Mouse (Mus musculus) adrenal gland, postnatal 25 days (tissue): ENCODE measurements around the gene Luzp2. TPM values are rescaled to one million over a fixed set of nuclear protein-coding genes. Genes with fewer than 3 reads are reported as not detected.
A peak's percentile ranks its signal among the peaks of the same experiment; 100 is the strongest.

Experiments used
- DNase-seq: peaks from one replicate; pipeline ENCODE4 v3.0.0; 2021; ENCODE audit warnings: mixed read lengths
- long read RNA-seq: library from polyadenylated mRNA; stranded (forward); transcript quantifications from one replicate; pipeline ENCODE4 v2.0.0, GENCODE M21; 2021
- total RNA-seq: library from RNA; stranded (reverse); gene quantifications from 2 replicates; pipeline ENCODE4 v1.2.3, GENCODE M21; 2021

Gene Luzp2
- total RNA-seq = 0.61 and 0.67 TPM in 2 replicates
- long read RNA-seq = 0 reads

DNA sequence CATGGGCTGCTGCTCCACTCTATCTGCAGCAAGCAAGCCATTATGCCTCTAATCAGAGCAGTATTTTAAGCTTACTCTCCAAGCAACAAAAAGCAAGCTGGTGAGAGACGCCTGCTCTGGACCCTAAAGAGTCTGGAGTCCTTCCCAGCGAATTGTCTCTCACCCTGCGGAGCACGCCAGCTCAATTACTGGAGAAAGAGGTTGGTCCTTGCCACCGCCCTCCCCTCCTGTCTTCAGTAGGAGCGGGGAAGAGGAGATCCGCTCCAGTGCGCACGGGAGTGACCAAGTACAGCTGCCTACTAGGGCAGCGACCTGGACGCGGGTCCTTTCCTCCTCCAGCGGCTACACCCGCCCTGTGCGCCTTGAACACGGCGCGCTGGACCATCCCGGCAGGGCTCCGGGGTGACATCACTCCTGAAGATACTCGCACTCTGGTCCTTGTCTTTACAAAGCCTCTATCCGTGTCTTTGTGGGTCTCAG is at the start of gene Luzp2:
Luzp2 (plus strand) TSS at position 127 of the 480 bp plus-strand sequence.
- DNase-seq = peak; percentile 2

DNA sequence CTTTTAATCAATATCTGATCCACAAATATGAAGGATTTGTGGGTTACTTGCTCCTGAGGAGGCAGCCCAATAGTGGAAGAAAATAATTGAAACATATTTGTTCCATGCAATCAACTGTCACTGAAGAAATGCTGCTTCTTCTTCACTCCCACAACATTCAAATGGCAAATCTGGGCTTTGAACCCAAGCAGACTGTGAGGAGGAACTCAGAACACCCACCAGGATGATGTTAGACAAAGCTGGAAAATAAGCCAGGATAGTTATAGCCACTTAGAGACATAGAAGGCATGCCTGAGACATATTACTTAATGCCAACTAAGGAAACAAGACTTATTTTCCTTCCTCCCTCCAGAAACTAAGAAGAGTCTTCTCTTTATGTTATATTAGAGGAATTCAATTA is 47.8 kb upstream of the Luzp2 start:
- no peak for DNase-seq

DNA sequence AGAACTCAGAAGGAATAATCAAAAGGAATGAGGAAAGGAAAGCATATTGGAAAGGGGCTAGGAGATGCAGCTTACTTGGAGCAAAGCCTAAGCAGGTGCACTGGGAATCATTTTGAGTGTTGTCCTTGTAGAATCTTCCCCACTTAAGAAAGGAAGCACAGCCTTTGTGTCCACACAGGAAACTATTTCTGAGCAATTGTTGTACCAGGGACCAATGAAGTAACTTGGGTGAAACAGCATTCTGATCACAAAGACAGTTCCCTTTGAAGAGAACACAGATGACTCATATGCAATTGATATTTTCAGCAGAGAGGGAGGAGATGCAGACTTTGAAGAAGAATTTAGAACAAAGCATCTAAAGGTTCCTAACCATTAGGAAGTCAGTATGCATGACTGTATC is 16.7 kb upstream of the Luzp2 start:
- no peak for DNase-seq

DNA sequence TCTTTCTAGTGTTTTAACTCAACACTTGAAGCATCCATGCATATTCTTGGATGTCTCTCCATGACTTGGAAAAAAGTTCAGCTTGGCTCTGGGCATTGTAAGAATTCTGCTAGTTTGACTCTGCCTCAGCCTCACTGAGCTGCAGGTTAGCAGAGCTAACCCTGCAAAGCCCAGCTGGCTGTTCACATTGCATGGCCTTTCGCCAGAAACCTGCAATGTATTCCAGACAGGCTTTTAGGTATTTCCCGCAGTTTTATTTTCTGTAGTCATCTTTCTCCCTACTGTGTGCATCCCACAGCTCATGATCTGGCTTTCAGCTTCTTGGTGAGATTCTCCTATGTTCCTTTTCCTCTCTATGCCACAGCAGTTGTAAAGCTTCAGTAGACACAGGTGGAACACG is 6.5 kb upstream of the Luzp2 start:
- no peak for DNase-seq

DNA sequence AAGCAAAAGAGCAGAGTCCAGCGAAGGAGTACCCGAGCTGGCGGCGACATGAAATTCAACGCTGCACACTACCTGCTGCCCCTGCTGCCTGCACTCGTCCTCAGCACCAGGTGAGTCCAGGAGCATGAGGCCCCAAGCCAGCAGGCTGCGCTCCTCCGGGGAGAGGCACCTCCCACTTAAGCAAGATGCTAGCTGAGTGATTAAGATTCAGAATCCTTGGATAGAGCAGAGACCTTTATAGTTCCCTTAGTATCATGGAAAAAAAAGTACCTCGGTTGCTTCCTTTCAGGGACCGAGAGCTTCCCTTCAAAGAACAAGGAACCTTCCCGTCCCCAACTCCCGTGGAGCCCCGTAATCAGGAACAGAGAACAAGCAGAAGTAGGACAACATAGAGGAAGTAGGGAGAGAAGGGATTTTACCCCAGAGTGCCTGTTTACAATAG is 634 bp downstream of the Luzp2 start:
- DNase-seq = no peak

DNA sequence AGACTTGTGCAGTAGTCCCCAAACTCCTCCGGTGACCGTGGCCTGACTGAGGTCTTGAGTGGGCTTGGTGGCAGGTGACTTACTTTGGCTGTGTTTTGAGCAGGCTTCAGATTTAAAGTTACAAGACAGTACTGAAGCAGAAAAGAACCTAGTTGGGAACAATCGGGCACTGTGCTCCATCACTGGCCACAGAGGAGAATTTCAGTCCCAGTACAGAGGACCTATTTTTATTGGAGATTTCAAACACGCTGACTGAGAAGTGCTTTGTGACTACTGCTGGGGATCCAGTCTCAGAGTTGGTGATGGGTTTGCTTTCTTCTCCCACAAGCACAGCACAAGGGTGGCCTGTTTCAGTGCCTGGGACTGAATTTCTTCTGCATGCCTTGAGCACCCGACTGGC is 1.1 kb downstream of the Luzp2 start:
- DNase-seq = no peak

DNA sequence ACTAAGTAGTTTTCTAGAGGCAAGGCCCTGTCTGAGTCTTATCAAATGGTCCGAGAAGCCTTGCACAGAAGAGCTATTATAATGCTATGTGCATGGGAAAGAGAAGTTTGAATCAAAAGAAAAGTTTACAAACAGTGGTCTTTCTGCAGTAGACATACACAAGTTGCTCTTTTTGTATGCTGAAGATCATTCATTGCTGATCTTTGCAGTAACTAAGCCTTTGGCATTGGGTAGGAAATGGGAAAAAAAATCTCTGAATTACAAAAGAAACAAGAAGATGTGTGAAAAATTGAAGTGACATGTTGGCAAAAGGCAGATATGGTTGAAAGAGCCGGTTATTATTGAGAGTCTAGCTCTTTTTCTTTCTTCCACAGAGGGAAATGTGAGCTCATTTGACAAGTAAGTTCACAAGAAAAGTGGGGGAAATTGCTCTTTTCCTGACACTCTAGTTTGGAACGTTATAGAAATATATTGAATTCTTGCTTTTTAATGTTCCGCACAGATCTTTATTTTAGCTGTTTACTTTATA is 7.6 kb downstream of the Luzp2 start:
- DNase-seq = no peak

DNA sequence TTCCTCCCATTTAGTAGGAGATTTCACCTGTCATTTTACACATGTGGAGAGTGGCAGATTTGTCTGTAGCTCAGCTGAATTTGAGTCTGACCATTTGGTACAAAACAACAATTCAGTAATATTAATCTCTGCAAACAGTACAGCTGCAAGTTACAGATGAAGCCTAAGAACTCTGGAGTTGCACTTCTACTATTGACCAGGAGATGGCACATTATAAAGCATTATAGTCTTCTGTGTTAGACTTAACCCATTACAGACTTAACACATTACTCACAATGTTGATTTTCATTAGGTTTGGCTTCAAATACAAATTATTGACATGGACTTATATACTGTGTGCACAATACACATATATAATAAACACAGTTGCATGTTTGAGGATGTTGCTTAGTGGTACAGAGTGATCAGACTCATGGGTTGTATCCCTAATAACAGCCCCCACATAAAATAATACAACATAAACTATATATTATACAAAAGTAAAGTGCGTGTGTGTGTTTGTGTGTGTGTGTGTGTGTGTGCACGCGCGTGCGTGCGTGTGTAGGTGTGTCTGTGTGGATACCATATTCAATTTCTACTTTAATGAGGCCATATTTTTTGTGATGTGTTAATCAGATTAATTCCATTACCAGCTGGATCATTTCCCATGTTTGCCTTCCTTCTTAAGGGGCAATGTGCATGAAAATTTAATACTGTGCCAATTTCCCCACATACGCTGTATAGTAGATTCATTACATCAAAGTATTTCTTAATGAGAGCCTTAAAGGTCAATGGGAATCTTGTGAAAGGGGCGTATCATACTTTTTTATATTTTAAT is 10.8 kb downstream of the Luzp2 start:
- no peak for DNase-seq

DNA sequence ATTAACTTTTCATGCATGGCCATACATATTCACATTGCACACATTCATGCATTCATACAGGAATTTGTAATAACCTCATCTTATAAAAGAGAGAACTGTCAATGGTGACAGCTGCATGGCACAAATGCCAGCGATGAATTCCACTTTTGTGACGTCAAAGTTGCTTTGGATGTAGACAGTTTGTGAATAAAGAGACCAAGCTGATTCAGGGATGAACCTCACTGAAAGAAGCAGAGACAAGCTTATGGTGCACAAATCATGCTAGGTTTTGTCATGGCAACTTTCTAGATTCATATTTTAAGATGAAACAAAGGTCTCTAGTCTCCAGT is 11.4 kb downstream of the Luzp2 start:
- no peak for DNase-seq

DNA sequence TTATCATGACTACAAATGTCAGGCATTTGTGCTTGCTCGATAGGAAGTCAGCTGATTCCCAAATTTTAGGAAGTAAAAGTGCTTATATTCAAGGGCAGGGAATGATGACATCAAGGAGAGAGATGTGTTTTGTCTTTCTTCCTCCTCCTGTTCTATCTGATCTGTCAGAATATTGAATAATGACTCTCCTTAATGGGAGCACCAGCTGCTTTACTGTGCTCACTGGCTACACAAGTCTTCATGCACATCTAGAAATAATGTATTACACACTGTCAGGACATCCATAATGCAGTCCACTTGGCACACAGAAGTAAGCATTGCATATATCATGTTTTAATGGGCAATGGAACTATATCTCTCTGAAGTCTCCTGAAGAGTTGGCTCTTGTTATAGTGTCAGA is 17.6 kb downstream of the Luzp2 start:
- no peak for DNase-seq

DNA sequence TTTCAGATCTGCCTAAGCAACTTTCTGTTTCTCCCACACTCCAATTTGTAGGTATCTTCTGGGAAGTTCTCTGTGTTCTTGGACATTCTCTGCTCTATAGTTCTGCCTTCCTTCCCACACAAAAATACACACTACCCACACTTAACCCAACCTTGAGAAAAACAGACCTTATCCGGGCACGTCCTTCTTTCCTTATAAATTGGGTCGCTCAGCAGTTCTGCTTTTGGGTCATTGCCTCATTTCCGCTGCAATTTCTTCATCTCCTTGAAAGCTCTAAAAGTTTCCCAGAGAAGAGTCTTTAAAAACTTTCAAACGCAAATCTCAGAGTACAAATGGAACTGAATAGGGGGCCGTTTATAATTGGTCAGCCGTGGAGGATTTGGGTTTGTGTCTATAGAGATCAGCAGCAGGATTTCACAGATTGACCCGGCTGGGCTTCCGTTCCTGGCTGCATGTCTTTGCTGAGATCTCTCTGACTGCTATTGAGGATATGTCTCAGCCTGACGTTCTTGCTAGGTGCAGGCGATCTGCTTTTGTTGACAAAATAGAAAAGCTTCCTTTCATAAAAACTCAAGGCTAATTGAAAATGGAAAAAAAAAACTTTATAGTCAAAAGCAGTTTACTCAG is 26.0 kb downstream of the Luzp2 start:
- DNase-seq = no peak

DNA sequence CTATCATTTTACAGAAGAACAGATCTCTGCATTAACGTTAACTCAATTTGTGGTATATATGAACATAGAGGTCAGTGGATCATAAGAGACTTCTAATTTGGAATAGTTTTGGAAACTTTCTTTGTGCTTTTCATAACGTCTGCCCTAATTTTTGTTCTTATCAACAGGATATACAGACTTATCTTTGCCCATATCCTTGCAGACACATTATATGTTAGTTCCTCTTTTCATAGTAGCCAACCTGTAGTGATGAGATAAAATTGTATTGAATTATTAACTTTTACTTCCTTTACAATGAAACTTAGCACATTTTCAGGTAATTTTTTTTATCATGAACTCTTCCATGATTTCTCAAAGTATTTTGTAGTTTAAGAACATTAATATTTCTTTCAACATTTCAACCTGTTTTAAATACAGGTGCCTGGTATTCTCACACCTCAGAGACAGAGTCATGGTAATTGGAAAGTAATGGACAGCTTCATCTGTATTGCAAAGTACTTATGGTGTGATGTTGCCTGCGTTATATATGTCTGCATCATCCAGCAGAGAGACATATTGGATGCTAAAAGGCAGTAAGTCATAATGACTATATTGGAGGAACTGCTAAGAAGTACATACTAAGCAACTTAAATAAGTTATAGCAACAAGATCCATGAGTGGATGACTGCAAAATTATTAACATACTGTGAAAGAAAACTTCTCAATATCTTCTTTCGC is 43.8 kb downstream of the Luzp2 start:
- DNase-seq = no peak

DNA sequence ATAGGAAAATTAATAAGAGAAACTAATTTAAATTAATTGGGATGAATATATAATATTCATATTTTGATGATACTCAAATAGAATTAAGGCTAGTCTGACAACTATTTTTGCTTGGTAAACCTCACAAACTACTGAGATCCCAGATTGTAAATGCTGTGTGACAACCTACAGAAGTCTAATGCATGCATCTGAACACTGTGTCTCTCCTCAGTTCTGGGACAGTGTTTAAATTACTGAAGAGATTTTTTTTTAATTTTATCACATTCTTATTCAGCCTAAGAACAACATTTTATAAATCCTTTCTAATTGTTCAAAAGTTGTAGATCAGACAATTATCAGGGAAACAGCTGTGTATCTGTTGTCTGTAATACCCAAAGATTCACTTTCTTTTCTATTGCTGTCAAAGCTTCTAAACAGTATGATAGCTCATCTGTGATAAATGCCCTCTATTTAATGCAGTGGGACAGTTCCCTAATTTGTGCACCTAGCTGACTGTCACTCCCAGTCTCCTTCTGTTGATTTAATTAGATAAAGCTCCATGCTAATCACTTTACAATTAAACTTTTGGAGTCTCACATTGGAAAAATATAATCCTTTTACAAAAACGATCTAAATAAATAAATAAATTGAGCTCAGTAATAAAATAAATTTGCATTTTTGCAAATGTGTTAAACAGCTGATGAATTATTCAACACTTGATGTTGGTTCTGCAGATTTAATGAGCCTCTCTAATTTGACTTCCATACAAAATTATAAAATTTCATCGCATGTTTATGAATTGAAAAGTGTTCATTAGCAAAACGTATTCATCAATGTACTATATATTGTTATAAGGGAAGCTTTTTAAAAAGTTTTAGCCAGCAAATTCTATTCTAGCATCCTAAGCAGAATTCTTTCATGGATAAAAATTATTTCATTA is 58.7 kb downstream of the Luzp2 start:
- no peak for DNase-seq

DNA sequence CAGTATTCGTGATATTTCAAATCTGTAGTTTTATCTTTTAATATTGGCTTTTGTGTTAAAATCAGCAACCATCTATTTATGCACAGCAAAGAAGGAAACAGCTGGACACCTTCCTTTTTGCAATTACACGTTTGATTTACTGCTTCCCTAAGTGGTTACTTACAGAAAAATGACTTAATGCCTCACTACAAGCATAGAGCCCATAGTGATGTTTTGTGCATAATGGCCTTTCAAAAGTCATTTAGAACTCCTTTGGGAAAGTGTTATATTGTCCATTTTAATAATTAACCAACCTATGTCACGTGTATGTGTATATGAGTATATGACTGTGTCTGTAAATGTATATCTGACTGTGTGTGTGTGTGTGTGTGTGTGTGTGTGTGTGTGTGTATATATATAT is 63.3 kb downstream of the Luzp2 start:
- no peak for DNase-seq

DNA sequence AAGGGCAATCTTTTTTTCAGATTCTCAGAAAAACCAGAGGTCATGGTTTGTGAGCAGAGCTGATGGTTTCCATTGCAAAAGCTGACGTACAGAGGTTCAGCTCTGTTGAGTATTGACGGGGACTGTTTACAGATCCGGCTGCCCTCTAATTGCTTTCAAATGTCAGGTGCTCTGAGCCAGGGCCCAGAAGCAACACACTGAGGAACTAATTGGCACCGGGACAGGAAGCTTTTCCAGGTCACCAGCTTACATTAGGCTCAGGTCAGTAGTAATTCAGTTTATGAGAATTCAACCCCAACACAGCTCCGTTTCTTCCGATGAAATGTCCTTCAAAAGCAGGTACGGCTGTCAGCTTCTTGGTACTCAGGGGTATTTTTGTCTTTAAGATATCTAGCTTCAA is 74.7 kb downstream of the Luzp2 start:
- DNase-seq = no peak

DNA sequence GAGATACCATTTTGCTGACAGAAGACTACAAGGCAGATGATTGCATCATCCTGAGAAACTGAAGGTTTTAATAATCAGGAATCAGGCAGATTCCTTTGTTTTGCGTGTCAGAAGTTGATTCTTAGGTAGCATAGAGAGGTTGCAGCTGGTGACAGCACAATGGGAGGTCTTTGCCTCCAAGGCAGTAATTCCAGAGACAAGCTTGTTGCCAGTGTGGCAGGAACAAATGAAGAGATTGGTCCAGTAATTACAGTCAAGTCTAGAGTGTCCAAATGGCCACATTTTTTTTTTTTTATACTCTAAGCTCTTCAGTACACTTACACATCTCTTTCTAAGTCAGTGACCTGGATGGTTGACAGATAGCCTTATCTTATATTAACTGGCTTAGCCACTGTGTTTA is 78.7 kb downstream of the Luzp2 start:
- no peak for DNase-seq

DNA sequence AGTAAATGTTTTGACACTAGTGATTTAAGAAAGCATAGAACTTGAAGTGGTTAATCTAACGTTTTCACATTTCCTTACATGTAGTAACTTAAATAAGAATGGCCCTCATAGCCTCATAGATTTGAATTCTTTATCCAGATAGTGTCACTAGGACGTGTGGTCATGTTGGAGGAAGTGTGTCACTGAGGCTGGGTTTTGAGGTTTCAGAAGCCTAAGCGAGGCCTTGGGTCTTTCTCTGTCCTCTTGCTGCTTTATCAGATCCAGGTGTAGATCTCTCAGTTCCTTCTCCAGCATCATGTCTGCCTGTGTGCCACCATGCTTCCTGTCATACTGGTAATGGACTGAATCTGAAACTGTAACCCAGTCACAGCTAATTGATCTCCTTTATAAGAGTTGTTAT is 86.7 kb downstream of the Luzp2 start:
- DNase-seq = no peak

DNA sequence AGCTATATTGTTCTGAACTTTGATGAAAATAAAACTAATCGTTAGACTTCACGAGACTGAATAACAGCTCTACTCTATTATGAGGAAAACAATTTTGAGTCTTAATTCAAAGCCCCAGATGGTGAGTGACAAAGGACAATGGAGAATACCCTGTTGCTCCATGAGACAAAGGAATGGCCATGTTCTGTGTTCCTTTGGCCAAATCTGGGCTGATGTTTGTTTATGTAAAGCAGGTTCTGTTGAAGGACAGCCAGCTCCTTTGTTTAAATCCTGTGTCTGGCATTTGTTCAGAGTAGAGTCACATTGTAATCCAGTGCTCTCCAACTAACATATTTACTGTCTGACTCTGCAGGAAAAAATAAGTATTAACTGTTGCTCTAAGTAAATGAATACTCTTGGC is 121.5 kb downstream of the Luzp2 start:
- no peak for DNase-seq

DNA sequence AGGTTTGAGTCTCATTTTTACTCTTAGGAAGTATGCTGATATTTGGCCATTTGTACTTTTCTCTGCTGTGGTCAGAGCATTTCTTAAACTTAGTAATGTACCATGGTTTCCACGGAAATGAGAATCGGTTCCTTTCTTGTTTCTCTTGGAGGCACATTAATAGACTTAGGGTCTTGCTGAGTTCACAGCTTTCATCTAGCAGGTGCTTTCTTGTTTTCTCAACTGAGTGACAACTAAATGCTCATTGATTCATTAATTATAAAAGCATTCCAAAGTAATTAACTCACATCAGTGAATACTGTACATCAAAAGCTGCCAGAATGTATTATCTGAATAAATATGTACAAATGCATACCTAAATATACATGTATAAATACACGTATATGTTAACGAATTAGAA is 127.4 kb downstream of the Luzp2 start:
- no peak for DNase-seq

DNA sequence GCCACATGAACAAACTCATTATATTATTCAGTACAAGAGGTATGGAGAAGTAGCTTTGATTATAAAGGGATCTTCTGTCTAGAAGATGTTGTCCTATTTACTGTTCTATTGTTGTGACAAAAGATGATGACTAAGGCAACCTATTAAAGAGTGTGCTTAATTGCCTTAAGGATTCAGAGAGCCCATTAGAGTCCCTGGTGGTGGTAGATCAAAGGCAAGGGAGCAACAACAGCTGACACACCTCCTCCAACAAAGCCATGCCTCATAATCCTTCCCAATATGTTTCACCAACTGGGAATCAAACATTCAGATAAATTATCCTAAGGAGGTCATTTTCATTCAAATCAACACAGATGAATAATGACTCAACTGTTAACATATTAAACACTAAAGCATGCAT is 142.1 kb downstream of the Luzp2 start:
- DNase-seq = no peak

DNA sequence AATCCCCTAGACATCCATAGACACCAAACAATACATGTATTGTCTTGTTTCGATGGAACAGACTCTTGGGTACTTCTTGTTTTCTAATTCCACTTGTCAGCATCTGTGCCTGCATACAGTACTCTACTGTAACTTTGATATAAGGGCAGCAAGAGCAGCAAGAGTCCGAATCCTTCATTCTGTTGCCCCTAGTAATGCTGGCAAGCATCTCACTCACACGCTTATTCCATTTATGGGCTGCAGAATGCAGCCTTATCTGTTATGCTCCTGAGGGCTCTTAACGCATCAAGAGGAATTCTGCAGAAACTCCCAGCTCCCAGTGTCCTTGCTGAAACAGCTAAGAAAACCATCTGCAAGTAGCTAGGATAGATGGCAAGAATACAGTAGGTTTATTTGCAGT is 145.3 kb downstream of the Luzp2 start:
- no peak for DNase-seq

DNA sequence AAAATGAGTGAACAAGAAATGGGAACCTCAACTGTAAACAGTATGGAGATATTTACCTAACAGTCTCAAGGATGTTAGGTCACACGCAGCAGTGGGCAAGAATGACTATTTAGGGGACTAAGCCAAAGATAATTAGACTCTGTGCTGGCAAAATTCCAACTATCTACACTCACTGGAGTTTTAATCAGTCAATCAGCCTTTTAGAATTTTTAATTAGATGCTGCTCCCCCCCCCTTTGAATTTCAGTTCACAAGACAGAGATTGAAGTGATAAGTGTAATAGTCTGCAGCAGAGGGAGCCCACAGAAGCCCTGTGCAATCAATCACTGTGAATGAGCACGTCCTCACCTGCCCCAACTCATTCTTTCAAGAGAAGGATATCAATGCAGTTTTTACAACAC is 165.1 kb downstream of the Luzp2 start:
- DNase-seq = no peak
